In the genomic region with DNA sequence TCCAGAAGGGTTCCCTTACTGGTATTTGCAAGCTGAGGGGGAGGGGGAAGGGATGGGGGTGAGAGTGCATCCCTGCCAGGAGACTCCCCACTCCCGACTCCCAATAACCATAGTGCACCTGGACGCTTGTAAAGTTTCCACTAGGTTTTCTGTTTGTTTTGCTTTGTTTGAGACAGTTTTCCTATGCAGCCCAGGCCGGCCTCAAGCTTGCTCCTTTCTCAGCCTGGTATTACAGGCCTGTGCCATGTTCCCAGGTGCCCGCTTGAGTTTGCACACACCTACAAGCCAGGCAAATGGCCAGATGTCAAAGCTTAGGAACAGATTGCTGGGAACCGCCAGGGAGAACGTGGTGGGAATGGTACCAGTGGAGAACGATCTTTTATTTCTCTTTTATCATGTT, we compare ENCODE assay signal across 8 mouse cellular contexts. TPM values are rescaled to one million over a fixed set of nuclear protein-coding genes. Genes with fewer than 3 reads are reported as not detected.
DNase-seq lines count a peak whose midpoint lies in the region; ATAC-seq and TF ChIP-seq lines count a peak whose summit lies in the region.

No protein-coding gene starts in this region.

- H3K4me3 ChIP-seq in left cerebral cortex, adult 2 months: peak overlapping the region; percentile 73
- H3K4me3 ChIP-seq in forebrain, embryonic 13.5 days: peak overlapping the region; percentile 64
- H3K4me3 ChIP-seq in limb, embryonic 15.5 days: peak overlapping the region; percentile 63

- H3K9ac ChIP-seq in forebrain, embryonic 13.5 days: peak overlapping the region; percentile 76; the same call in 1 of the 2 replicates
- no peak overlapping the region for H3K9ac ChIP-seq in limb, embryonic 15.5 days

- H3K4me1 ChIP-seq in forebrain, embryonic 13.5 days: peaks cover 31% of the 10 kb centered on the region
- H3K4me1 ChIP-seq in limb, embryonic 15.5 days: peaks cover 38% of the 10 kb centered on the region

- H3K27me3 ChIP-seq in forebrain, embryonic 13.5 days: peaks cover 16% of the 10 kb centered on the region
- no peaks in the 10 kb centered on the region for H3K27me3 ChIP-seq in limb, embryonic 15.5 days

- no peak overlapping the region for H3K27ac ChIP-seq in left cerebral cortex, adult 2 months
- no peak overlapping the region for H3K27ac ChIP-seq in forebrain, embryonic 13.5 days
- H3K27ac ChIP-seq in limb, embryonic 15.5 days: peak overlapping the region; percentile 95

- H3K36me3 ChIP-seq in forebrain, embryonic 13.5 days (ENCODE audit: poor library complexity, severe bottlenecking): no peaks in the 10 kb centered on the region
- H3K36me3 ChIP-seq in limb, embryonic 15.5 days: 0 out of 2 replicates have a peak, but pooled peaks cover 3% of the 10 kb centered on the region

- peak overlapping the region; percentile 79 for H3K4me2 ChIP-seq in forebrain, embryonic 13.5 days
- H3K4me2 ChIP-seq in limb, embryonic 15.5 days: peak overlapping the region; percentile 90

- no peak for DNase-seq in left cerebral cortex, adult 2 months (ENCODE audit: extremely low spot score in 1 of 2, low spot score in 2 of 2)
- DNase-seq in left cerebral cortex, adult 8-10 months (ENCODE audit: low spot score in 2 of 2): no peak
- peak; percentile 21 for DNase-seq in skeletal muscle tissue, adult 2 months (ENCODE audit: low read depth, low spot score)
- no peak for DNase-seq in retina, postnatal 1 day

- 24% methylated on average over 7 of the region's 7 CpGs for WGBS in forebrain, embryonic 13.5 days
- 18% methylated on average over 7 of the region's 7 CpGs for WGBS in limb, embryonic 15.5 days

- no peaks in the 10 kb centered on the region for H3K9me3 ChIP-seq in forebrain, embryonic 13.5 days (replicated peaks)
- H3K9me3 ChIP-seq in limb, embryonic 15.5 days: no peaks in the 10 kb centered on the region

- intact Hi-C loops in left cerebral cortex, adult 2 months (cut with DNase I): loop anchor here (2.0 kb wide), 4 partner anchors 39 to 99 kb away; no protein-coding TSS in a partner anchor

- ATAC-seq in forebrain, embryonic 13.5 days: no peak
- no peak for ATAC-seq in limb, embryonic 15.5 days (ENCODE audit: insufficient number of reproducible peaks, low FRiP score, low TSS enrichment, low read depth)
- ATAC-seq in megakaryocyte-erythroid progenitor cell, adult 5-6 weeks (replicated peaks; ENCODE audit: low FRiP score, low TSS enrichment, poor library complexity, severe bottlenecking): no peak
- no peak for ATAC-seq in monocyte, adult 5-6 weeks (replicated peaks; ENCODE audit: insufficient number of reproducible peaks, low FRiP score, low TSS enrichment, poor library complexity, severe bottlenecking)

- no peak for TF ChIP-seq CTCF in left cerebral cortex, adult 2 months (IDR thresholded peaks at IDR 0.05)

RNA-seq across cellular contexts. Expression of gene Pfkfb3, which starts 50.1 kb away (rescaled TPM):
- 10 to 100 TPM; 33.8 to 47.2 TPM for total RNA-seq in left cerebral cortex, adult 2 months (2021)
- total RNA-seq in left cerebral cortex, adult 8-10 months (2022): 10 to 100 TPM; 28.1 to 40.4 (median 30.9) TPM
- polyA plus RNA-seq in forebrain, embryonic 13.5 days (2015; fragmentation: Nextera tagmentation; extraction: Ambion mirVana): 21.5 and 21.7 TPM in 2 replicates
- polyA plus RNA-seq in limb, embryonic 15.5 days (2015; fragmentation: Nextera tagmentation; extraction: Ambion mirVana): 16.8 and 18.8 TPM in 2 replicates
- 5.4 and 7.9 TPM in 2 replicates for total RNA-seq in megakaryocyte-erythroid progenitor cell, adult 5-6 weeks (2014; fragmentation: Nextera tagmentation)
- 6.2 and 12.1 TPM in 2 replicates for total RNA-seq in megakaryocyte-erythroid progenitor cell, adult 5-6 weeks (2017)
- total RNA-seq in monocyte, adult 5-6 weeks (2017): 32.5 to 53.2 TPM (median 36.8 TPM) in 3 replicates
